Mouse (Mus musculus) forebrain, embryonic 11.5 days (tissue): Measurements from ENCODE around the gene 4930548H24Rik. TPM values are rescaled to one million over a fixed set of nuclear protein-coding genes. Genes with fewer than 3 reads are reported as not detected.

Experiments used
- ATAC-seq: fragments of 200-750 bp; cut with Nextera tagmentation; replicated peaks from 2 replicates; pipeline ENCODE4 v1.8.0; 2017; ENCODE audit warnings: moderate TSS enrichment; ENCODE audit not compliant: low FRiP score
- DNase-seq: peaks from one replicate; pipeline ENCODE4 v3.0.0-alpha.2; 2017; ENCODE audit warnings: low spot score
- H3K27ac ChIP-seq: fragments of 300-500 bp; sonication (generic); 2 replicates; pipeline ENCODE4 v1.5.1; 2014; ENCODE audit warnings: low read depth, low read length
- H3K27me3 ChIP-seq: fragments of 300-500 bp; sonication (generic); 2 replicates; pipeline ENCODE4 v1.6.1; 2014; ENCODE audit warnings: mild to moderate bottlenecking, low read length, mixed read lengths; ENCODE audit not compliant: control insufficient read depth, insufficient read depth
- H3K36me3 ChIP-seq: fragments of 300-500 bp; sonication (generic); 2 replicates; pipeline ENCODE4 v1.6.1; 2014; ENCODE audit warnings: mild to moderate bottlenecking, low read length, moderate library complexity, mixed read lengths; ENCODE audit not compliant: control insufficient read depth, insufficient read depth
- H3K4me1 ChIP-seq: fragments of 300-500 bp; sonication (generic); replicated peaks from 2 replicates; pipeline ENCODE4 v1.6.1; 2014; ENCODE audit warnings: low read length, mixed read lengths; ENCODE audit not compliant: control insufficient read depth, insufficient read depth
- H3K4me2 ChIP-seq: fragments of 300-500 bp; sonication (generic); 2 replicates; pipeline ENCODE4 v1.6.1; 2014; ENCODE audit warnings: low read depth, mild to moderate bottlenecking, low read length, moderate library complexity, mixed read lengths; ENCODE audit not compliant: severe bottlenecking
- H3K4me3 ChIP-seq: fragments of 300-500 bp; sonication (generic); 2 replicates; pipeline ENCODE4 v1.5.1; 2014; ENCODE audit warnings: low read depth, low read length
- H3K9ac ChIP-seq: fragments of 300-500 bp; sonication (generic); 2 replicates; pipeline ENCODE4 v1.6.1; 2014; ENCODE audit warnings: low read length
- H3K9me3 ChIP-seq: fragments of 300-500 bp; sonication (generic); 2 replicates; pipeline ENCODE4 v1.6.1; 2016; ENCODE audit warnings: low read length, mixed read lengths; ENCODE audit not compliant: control insufficient read depth
- WGBS: fragments of 180-500 bp; shearing (Covaris S2); extraction: QIAGEN DNeasy Blood & Tissue Kit; methylation state at CpG from one replicate; pipeline ENCODE4 v1.1.7; 2014; 5-methylcytosine and 5-hydroxymethylcytosine counted together
- polyA plus RNA-seq: library from polyadenylated mRNA; unstranded; fragments of >200 nt; fragmentation: Nextera tagmentation; extraction: Ambion mirVana; gene quantifications from 2 replicates; pipeline ENCODE4 v1.2.1, GENCODE M21; 2014

4930548H24Rik gene
- polyA plus RNA-seq, 1 experiment from 2014 or later, result 0.23 TPM

DNA sequence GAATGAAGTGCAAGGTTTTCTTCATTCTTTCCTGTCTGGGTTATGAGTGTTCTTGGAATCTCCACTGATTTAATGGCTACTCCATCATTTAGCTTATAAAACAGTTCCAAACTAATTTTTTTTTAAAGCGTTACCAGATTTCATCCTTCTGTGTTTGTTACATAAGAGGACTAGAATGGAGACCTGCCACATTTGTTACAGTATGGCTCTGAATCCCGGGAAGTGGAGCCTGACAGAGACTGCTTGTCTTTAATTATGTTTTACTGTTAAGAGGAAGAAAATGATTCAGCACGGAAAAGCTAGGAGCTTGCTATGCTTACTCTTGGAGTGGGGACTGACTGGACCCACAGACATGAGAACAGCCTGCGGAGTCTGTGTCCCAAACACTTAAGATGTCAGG is 5.0 kb upstream of the 4930548H24Rik start:
- no peaks in the 10 kb centered on the region for H3K4me1 ChIP-seq
- no peak overlapping the region for H3K9ac ChIP-seq
- no peak for ATAC-seq
- H3K4me3 ChIP-seq, result no peak overlapping the region
- H3K27ac ChIP-seq, result no peak overlapping the region
- H3K9me3 ChIP-seq, result no peaks in the 10 kb centered on the region
- H3K27me3 ChIP-seq, result no peaks in the 10 kb centered on the region
- 91% methylated on average over 4 of the region's 4 CpGs for WGBS
- H3K4me2 ChIP-seq, result no peak overlapping the region
- H3K36me3 ChIP-seq, result peaks cover 5% of the 10 kb centered on the region; the same call in 1 of the 2 replicates
- no peak for DNase-seq

DNA sequence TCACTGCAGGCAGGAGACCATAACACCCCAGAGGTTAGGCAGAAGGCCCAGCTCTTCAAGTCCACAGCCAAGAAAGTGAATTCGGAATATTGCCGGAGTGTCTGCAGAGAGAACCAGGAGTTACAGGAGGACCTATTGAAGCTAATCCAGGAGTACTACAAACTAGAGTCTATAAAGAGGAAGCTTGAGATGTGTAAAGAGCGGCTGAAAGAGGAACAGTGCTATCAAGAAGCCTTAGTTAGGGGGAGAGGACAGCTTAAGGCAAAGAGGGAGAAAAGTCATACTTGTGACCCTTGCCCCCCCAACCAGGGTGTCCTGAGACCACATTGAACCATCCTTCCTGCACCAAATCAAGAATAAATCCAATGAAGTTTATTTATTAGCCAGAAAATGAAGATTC is 2.3 kb downstream of the 4930548H24Rik start:
- H3K36me3 ChIP-seq, result no peaks in the 10 kb centered on the region
- DNase-seq (no peak), ATAC-seq (no peak)
- H3K9me3 ChIP-seq, result no peaks in the 10 kb centered on the region
- no peak overlapping the region for H3K4me3 ChIP-seq
- H3K9ac ChIP-seq, result no peak overlapping the region
- H3K4me1 ChIP-seq, result no peaks in the 10 kb centered on the region
- 91% methylated on average over 3 of the region's 3 CpGs for WGBS
- H3K27ac ChIP-seq, result no peak overlapping the region
- no peaks in the 10 kb centered on the region for H3K27me3 ChIP-seq
- no peak overlapping the region for H3K4me2 ChIP-seq

DNA sequence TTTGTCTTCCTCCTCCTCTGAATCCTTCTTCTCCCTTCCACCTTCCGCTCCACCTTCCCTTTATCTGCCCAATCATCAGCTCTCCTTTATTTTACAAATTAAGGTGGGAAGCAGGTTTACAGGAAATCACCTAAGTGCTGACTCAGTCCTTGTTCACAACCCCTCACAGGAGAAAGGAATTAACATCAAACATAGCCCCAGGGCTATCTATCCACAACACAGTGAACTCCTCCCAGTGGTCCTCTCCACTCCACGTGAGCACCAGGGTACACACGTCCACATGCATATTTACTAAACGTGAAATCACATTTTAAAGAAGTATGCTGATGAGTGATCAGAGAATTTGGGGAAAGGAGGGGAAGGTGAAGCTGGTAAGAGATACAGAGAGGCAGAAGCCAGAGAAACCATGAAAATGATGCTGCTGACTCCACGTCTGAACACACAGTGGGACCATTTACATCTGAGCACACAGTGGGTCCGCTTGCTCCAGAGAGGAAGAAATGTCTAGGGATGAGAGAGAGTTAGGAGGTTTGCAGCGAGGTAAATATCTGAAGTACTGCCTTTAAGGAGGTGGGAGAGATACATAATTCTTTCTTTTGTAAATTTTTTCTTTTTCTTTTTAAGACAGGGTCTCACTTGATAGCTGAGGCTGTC is 3.7 kb downstream of the 4930548H24Rik start:
- no peak overlapping the region for H3K27ac ChIP-seq
- WGBS, result 71% methylated on average over 7 of the region's 7 CpGs
- no peak for ATAC-seq
- H3K9me3 ChIP-seq, result no peaks in the 10 kb centered on the region
- no peaks in the 10 kb centered on the region for H3K36me3 ChIP-seq
- no peaks in the 10 kb centered on the region for H3K27me3 ChIP-seq
- DNase-seq, result no peak
- no peak overlapping the region for H3K4me3 ChIP-seq
- H3K4me2 ChIP-seq, result no peak overlapping the region
- H3K9ac ChIP-seq, result no peak overlapping the region
- H3K4me1 ChIP-seq, result no peaks in the 10 kb centered on the region

DNA sequence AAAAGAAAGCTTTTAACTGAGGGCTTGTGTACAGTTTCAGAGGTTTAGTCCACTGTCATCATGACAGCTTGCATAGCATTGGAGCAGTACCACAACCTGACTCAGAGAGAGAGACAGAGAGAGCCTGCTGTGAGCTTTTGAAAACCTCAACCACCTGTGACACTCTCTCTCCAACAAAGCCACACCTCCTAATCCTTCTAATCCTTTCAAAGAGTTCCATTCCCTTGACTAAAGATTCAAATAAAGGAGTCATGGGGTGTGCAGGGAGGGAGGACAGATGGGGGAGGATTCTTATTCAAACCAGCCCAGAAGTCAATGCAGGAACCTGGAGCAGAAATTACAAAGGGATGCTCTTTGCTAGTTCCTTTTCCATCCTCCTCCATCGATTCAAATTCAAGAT is 6.5 kb downstream of the 4930548H24Rik start:
- Histone ChIP-seq H3K4me2 (no peak overlapping the region), H3K27me3 (no peaks in the 10 kb centered on the region), H3K36me3 (no peaks in the 10 kb centered on the region), H3K9me3 (no peaks in the 10 kb centered on the region), H3K4me1 (peaks cover 4% of the 10 kb centered on the region; the same call in 1 of the 2 replicates), H3K27ac (no peak overlapping the region), H3K9ac (no peak overlapping the region), H3K4me3 (no peak overlapping the region)
- ATAC-seq (no peak), DNase-seq (no peak)
- WGBS, result 55% methylated on average over 1 of the region's 1 CpGs

DNA sequence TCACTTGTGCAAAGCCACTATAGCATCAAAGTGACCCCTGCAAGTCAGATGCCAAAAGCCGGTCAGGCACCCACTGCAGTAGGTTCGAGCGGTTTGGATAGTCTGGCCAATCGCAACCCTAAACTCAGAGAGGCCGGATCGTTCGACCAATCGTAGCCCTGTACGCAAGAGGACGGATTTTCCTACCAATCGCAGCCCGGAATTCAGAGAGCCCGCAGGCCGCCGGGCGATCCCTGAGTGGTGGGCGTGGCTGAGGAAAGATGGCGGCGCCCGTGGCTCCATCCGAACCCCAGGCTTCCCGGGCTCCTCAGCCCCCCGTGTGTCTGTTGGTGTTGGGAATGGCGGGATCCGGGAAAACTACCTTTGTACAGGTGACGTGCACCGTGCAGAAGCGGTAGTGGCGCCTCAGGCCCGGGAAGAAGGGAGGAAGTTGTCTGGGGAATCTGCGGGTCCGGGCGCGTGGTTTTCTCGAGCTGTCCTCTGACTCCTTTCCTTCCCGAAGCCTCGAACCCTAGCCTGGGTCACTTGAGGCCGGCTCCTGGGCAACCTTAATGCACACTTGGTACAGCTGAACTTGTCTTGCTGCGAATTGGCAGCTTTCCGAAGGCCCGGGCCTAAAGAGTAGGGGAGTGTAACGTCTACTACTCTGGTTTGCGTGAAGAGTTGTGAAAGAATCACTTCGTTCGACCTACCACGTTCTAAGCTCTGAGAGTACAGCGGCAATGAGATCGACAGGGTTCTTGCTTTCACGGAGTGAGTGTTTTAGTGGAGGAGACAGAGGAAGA is 9.2 kb downstream of the 4930548H24Rik start, which contains the start of gene Gpn1:
Gene Gpn1, plus strand, starts transcription at position 229 of the 785 bp plus-strand sequence.
- no peaks in the 10 kb centered on the region; the same call in 1 of the 2 replicates for H3K36me3 ChIP-seq
- H3K9ac ChIP-seq, result peak within 1 kb of the TSS; percentile 83
- no peak within 1 kb of the TSS for H3K27ac ChIP-seq
- peak within 1 kb of the TSS; percentile 86 for H3K4me3 ChIP-seq
- H3K9me3 ChIP-seq, result no peaks in the 10 kb centered on the region
- under 1% methylated on average over 49 of the region's 49 CpGs for WGBS
- no peaks in the 10 kb centered on the region for H3K27me3 ChIP-seq
- H3K4me1 ChIP-seq, result peaks cover 4% of the 10 kb centered on the region; the same call in 1 of the 2 replicates
- peak within 1 kb of the TSS; percentile 71 for H3K4me2 ChIP-seq
- ATAC-seq, result peak; percentile 100
- peak; percentile 92 for DNase-seq

DNA sequence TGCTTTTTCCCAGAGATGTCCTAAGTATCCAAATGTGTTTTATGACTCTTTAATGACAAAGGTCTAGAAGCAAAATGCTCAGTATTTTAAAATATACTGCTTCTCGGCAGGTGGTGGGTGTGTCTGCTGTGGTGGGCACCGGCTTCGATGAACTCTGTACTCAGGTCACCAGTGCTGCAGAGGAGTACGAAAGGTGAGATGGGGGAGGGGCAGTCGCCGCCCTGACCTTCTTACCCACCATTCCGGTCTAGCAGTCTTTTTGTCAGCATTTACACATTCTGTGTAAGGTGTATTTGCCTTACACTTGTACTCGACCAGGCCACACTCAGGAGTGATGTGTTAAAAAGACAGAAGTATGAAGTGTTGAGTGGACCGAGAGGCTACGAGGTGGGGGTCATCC is 19.3 kb downstream of the 4930548H24Rik start:
- H3K4me2 ChIP-seq, result no peak overlapping the region
- ATAC-seq, result no peak
- DNase-seq, result no peak
- H3K9ac ChIP-seq, result no peak overlapping the region
- H3K27ac ChIP-seq, result no peak overlapping the region
- H3K9me3 ChIP-seq, result no peaks in the 10 kb centered on the region
- no peaks in the 10 kb centered on the region for H3K27me3 ChIP-seq
- peaks cover 12% of the 10 kb centered on the region for H3K36me3 ChIP-seq
- WGBS, result 95% methylated on average over 10 of the region's 10 CpGs
- no peaks in the 10 kb centered on the region for H3K4me1 ChIP-seq
- no peak overlapping the region for H3K4me3 ChIP-seq

DNA sequence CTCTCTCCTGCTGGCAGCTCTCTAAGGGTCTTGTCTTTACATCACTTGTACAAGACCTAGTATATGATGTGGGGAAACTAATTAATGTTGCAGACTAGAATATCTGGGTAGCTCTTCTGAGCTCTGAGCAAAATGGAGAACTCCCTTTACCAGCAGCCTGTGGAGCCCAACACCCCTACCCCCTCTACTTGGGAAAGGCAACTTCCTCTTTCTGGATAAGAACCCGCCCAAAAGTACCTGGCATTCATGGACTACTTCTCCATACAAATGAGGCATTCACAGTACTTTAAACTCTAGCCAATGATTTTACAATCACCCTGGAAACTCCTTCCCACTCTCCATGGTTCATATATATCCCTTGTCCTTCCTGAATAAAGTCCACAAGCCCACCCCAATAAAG is 26.9 kb downstream of the 4930548H24Rik start:
- Histone ChIP-seq H3K4me2 (no peak overlapping the region), H3K4me1 (no peaks in the 10 kb centered on the region), H3K36me3 (peaks cover 5% of the 10 kb centered on the region), H3K9me3 (no peaks in the 10 kb centered on the region), H3K27ac (no peak overlapping the region), H3K27me3 (no peaks in the 10 kb centered on the region), H3K4me3 (no peak overlapping the region), H3K9ac (no peak overlapping the region)
- ATAC-seq, result no peak
- 82% methylated on average over 1 of the region's 1 CpGs for WGBS
- DNase-seq, result no peak

DNA sequence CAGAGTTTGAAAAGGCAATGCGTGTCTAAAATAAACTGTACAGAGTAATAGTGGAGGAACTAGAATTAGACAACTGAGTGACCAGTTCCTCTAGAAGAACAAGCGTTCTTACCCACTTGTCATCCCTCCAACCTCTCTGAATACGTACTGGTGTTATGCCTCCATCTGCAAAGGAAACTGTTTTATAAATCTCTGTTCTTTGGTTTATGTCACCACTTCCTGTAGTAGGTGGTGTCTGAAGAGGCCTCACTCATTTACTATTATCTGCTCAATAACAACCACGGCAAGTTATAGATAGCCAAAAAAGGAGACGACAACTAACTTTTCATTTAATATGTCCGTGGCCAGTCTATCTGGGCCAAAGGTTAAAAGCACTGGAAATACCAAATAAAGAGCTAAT is 35.0 kb downstream of the 4930548H24Rik start:
- Histone ChIP-seq H3K36me3 (peaks cover 2% of the 10 kb centered on the region), H3K27ac (no peak overlapping the region), H3K4me2 (no peak overlapping the region), H3K27me3 (no peaks in the 10 kb centered on the region), H3K4me1 (no peaks in the 10 kb centered on the region), H3K9ac (no peak overlapping the region), H3K9me3 (no peaks in the 10 kb centered on the region), H3K4me3 (no peak overlapping the region)
- ATAC-seq (no peak), DNase-seq (no peak)
- 95% methylated on average over 6 of the region's 6 CpGs for WGBS
